Mouse (Mus musculus) cerebellum, postnatal 14 days (tissue): ENCODE results near the gene T.
A peak's percentile ranks its signal among the peaks of the same experiment; 100 is the strongest.
"Not testable (repeated sequence)": the region's sequence is repeated elsewhere in the genome, so short reads cannot be mapped to it uniquely, and the experiment has no call there.

Experiments used
- DNase-seq, 2 experiments: peaks; one replicate each; pipeline ENCODE4 v3.0.0; 2021; ENCODE audit warnings: mixed read lengths in 2 of 2

T gene

GRCm38 (mm10) chr17:8433978-8434960 lies at the start of gene T:
Gene T, plus strand, starts transcription at chr17:8434423.
- no peak for DNase-seq

- no peak for DNase-seq
These were observed 48.8 kb upstream of the T start for GRCm38 (mm10) chr17:8385441-8385840.

GRCm38 (mm10) chr17:8388463-8388862 lies 45.8 kb upstream of the T start:
- peak; percentile 74 to 84 for DNase-seq

GRCm38 (mm10) chr17:8388990-8389789 lies 45.0 kb upstream of the T start:
- DNase-seq: peak in 1 of 2 experiments; percentile 20

- DNase-seq: no peak
These were observed 44.5 kb upstream of the T start for GRCm38 (mm10) chr17:8389790-8390095.

GRCm38 (mm10) chr17:8390487-8390886 lies 43.7 kb upstream of the T start:
- DNase-seq: no peak

- DNase-seq: no peak
These were observed 37.9 kb upstream of the T start for GRCm38 (mm10) chr17:8396371-8396770.

- DNase-seq: no peak
These were observed 36.3 kb upstream of the T start for GRCm38 (mm10) chr17:8397946-8398345.

- not testable (repeated sequence) for DNase-seq
These were observed 30.3 kb upstream of the T start for GRCm38 (mm10) chr17:8403932-8404331.

GRCm38 (mm10) chr17:8406285-8406684 lies 27.9 kb upstream of the T start:
- no peak for DNase-seq

GRCm38 (mm10) chr17:8408002-8408401 lies 26.2 kb upstream of the T start:
- DNase-seq: not testable (repeated sequence)

- no peak for DNase-seq
These were observed 25.5 kb upstream of the T start for GRCm38 (mm10) chr17:8408589-8409295.

GRCm38 (mm10) chr17:8410330-8410729 lies 23.9 kb upstream of the T start:
- DNase-seq: no peak

- no peak for DNase-seq
These were observed 20.6 kb upstream of the T start for GRCm38 (mm10) chr17:8413656-8414055.

GRCm38 (mm10) chr17:8415533-8415932 lies 18.7 kb upstream of the T start:
- no peak for DNase-seq

GRCm38 (mm10) chr17:8416865-8417264 lies 17.4 kb upstream of the T start:
- no peak for DNase-seq

- DNase-seq: peak in 1 of 2 experiments; percentile 19
These were observed 13.5 kb upstream of the T start for GRCm38 (mm10) chr17:8420739-8421138.

GRCm38 (mm10) chr17:8421517-8421916 lies 12.7 kb upstream of the T start:
- DNase-seq: no peak

- DNase-seq: peak; percentile 47 to 74
These were observed 10.9 kb upstream of the T start for GRCm38 (mm10) chr17:8423283-8423682.

- DNase-seq: no peak
These were observed 4.8 kb upstream of the T start for GRCm38 (mm10) chr17:8429436-8429835.

GRCm38 (mm10) chr17:8429896-8430295 lies 4.3 kb upstream of the T start:
- DNase-seq: no peak

GRCm38 (mm10) chr17:8432179-8432800 lies 1.9 kb upstream of the T start:
- no peak for DNase-seq
